Mouse (Mus musculus) forebrain, embryonic 10.5 days (tissue): ENCODE measurements around the gene Nckap5. TPM values are rescaled to one million over a fixed set of nuclear protein-coding genes. Genes with fewer than 3 reads are reported as not detected.

ENCODE experiments used
- DNase-seq: peaks from one replicate; pipeline ENCODE4 v3.0.0-alpha.2; 2017; ENCODE audit warnings: low spot score; ENCODE audit errors: extremely low spot score
- H3K27ac ChIP-seq: fragments of 300-500 bp; sonication (generic); 2 replicates; pipeline ENCODE4 v1.5.1; 2016; ENCODE audit warnings: mild to moderate bottlenecking
- H3K27me3 ChIP-seq: fragments of 300-500 bp; sonication (generic); 2 replicates; pipeline ENCODE4 v1.6.1; 2016; ENCODE audit warnings: mild to moderate bottlenecking; ENCODE audit not compliant: poor library complexity, severe bottlenecking
- H3K36me3 ChIP-seq: fragments of 300-500 bp; sonication (generic); replicated peaks from 2 replicates; pipeline ENCODE4 v1.6.1; 2016; ENCODE audit warnings: mild to moderate bottlenecking, moderate library complexity
- H3K4me1 ChIP-seq: fragments of 300-500 bp; sonication (generic); 2 replicates; pipeline ENCODE4 v1.6.1; 2016
- H3K4me3 ChIP-seq: fragments of 300-500 bp; sonication (generic); 2 replicates; pipeline ENCODE4 v1.5.1; 2016; ENCODE audit warnings: mild to moderate bottlenecking, moderate library complexity
- H3K9me3 ChIP-seq: fragments of 300-500 bp; sonication (generic); 2 replicates; pipeline ENCODE4 v1.6.1; 2016; ENCODE audit warnings: mild to moderate bottlenecking, moderate library complexity
- WGBS: fragments of 180-500 bp; shearing (Covaris S2); methylation state at CpG from one replicate; pipeline ENCODE4 v1.1.7; 2016; 5-methylcytosine and 5-hydroxymethylcytosine counted together
- polyA plus RNA-seq: library from polyadenylated mRNA; unstranded; fragments of >200 nt; fragmentation: Nextera tagmentation; extraction: Ambion mirVana; gene quantifications from 2 replicates; pipeline ENCODE4 v1.2.1, GENCODE M21; 2016

Gene Nckap5
- polyA plus RNA-seq, 1 experiment from 2014 or later = 7.7 TPM

DNA sequence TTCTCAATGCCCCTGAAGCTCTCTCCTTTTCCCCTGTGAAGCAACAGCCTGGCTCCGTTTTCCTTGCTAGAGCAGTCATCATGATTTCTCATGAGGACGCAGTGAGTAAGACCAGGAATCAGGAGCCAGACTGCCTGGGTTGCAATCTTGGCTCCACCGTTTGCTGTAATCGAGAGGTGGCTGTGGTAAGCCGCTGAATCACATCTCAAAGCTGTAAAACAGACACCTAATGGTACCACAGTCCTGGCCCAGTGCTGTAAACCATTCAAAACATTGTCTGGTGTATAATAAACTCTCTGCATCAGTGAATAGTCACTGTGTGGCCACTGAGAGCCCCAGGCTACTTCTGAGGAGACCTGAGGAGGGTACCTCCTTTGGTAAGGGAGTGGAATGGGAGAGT lies 74.9 kb downstream of the Nckap5 start:
- H3K4me3 ChIP-seq = no peak overlapping the region
- 75% methylated on average over 5 of the region's 5 CpGs for WGBS
- peaks cover 12% of the 10 kb centered on the region for H3K4me1 ChIP-seq
- H3K27ac ChIP-seq = no peak overlapping the region
- no peaks in the 10 kb centered on the region for H3K36me3 ChIP-seq
- H3K9me3 ChIP-seq = no peaks in the 10 kb centered on the region
- no peak for DNase-seq
- peaks cover 21% of the 10 kb centered on the region for H3K27me3 ChIP-seq

- peaks cover 11% of the 10 kb centered on the region for H3K27me3 ChIP-seq
- H3K4me3 ChIP-seq = no peak overlapping the region
- no peak for DNase-seq
- H3K36me3 ChIP-seq = no peaks in the 10 kb centered on the region
- no peaks in the 10 kb centered on the region for H3K9me3 ChIP-seq
- no peak overlapping the region for H3K27ac ChIP-seq
- peaks cover 8% of the 10 kb centered on the region for H3K4me1 ChIP-seq
Observed at GRCm38 (mm10) chr1:126753611-126754010, 77.0 kb downstream of the Nckap5 start.

- no peak overlapping the region for H3K4me3 ChIP-seq
- 90% methylated on average over 13 of the region's 13 CpGs for WGBS
- no peak for DNase-seq
- H3K36me3 ChIP-seq = no peaks in the 10 kb centered on the region
- peaks cover 12% of the 10 kb centered on the region for H3K27me3 ChIP-seq
- no peaks in the 10 kb centered on the region for H3K9me3 ChIP-seq
- H3K4me1 ChIP-seq = peaks cover 8% of the 10 kb centered on the region
- H3K27ac ChIP-seq = peak overlapping the region; percentile 25; the same call in 1 of the 2 replicates
Observed at GRCm38 (mm10) chr1:126752247-126753037, 78.2 kb downstream of the Nckap5 start.

DNA sequence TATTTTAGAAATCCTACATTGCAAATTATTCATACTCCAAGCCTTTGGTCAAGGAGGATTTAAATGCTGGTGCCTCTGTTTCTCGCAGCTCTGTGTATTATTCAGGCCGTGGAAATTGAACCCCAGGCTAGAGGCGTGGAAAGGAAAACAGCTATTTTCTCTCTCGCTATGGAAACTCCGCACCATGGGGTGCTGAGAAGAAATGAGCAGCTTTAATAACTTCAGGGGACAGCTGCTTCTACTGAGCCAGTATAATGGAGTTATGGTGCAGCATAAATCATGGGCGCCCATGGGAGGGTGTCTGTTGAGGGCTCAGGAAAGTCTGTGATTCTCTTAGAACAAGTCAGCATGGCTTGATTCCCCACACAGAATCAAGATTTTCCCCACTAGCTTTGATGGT lies 79.5 kb downstream of the Nckap5 start:
- peaks cover 21% of the 10 kb centered on the region for H3K27me3 ChIP-seq
- no peaks in the 10 kb centered on the region for H3K9me3 ChIP-seq
- H3K27ac ChIP-seq = no peak overlapping the region
- H3K4me1 ChIP-seq = peaks cover 15% of the 10 kb centered on the region
- DNase-seq = no peak
- H3K4me3 ChIP-seq = no peak overlapping the region
- 72% methylated on average over 6 of the region's 6 CpGs for WGBS
- H3K36me3 ChIP-seq = no peaks in the 10 kb centered on the region

- Histone ChIP-seq H3K27ac (no peak overlapping the region), H3K4me1 (peaks cover 24% of the 10 kb centered on the region), H3K4me3 (no peak overlapping the region), H3K9me3 (no peaks in the 10 kb centered on the region), H3K27me3 (peaks cover 16% of the 10 kb centered on the region), H3K36me3 (no peaks in the 10 kb centered on the region)
- no peak for DNase-seq
- 95% methylated on average over 3 of the region's 3 CpGs for WGBS
Observed at GRCm38 (mm10) chr1:126750156-126750555, 80.4 kb downstream of the Nckap5 start.

DNA sequence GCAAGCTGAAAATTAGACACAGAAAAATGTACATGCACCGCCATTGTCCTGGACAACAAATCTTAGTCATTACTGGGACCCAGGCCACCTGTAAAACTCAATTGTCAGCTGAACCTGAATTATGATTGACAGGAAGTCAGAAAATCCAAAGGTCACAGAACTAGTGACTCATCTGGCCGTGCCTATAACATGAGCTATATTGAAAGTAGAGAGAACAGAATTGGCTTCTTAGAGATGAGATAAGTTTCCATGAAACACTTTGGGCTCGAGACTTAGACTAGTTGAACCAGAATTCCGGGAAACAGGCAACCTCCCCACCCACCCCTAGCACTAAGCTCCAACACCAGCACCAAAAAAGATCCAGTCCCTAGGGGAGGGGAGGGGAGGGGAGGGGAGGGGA lies 82.7 kb downstream of the Nckap5 start:
- no peaks in the 10 kb centered on the region for H3K36me3 ChIP-seq
- H3K4me3 ChIP-seq = no peak overlapping the region
- H3K27me3 ChIP-seq = peaks cover 29% of the 10 kb centered on the region
- no peak for DNase-seq
- H3K9me3 ChIP-seq = no peaks in the 10 kb centered on the region
- H3K4me1 ChIP-seq = peaks cover 34% of the 10 kb centered on the region
- no peak overlapping the region for H3K27ac ChIP-seq
- WGBS = 87% methylated on average over 4 of the region's 4 CpGs

GRCm38 (mm10) chr1:126745482-126746136 lies 85.0 kb downstream of the Nckap5 start:
- WGBS = 11% methylated on average over 4 of the region's 4 CpGs
- Histone ChIP-seq H3K9me3 (no peaks in the 10 kb centered on the region), H3K27me3 (peaks cover 39% of the 10 kb centered on the region), H3K27ac (peak overlapping the region; percentile 82), H3K36me3 (no peaks in the 10 kb centered on the region), H3K4me3 (no peak overlapping the region), H3K4me1 (peaks cover 26% of the 10 kb centered on the region)
- peak; percentile 48 for DNase-seq

DNA sequence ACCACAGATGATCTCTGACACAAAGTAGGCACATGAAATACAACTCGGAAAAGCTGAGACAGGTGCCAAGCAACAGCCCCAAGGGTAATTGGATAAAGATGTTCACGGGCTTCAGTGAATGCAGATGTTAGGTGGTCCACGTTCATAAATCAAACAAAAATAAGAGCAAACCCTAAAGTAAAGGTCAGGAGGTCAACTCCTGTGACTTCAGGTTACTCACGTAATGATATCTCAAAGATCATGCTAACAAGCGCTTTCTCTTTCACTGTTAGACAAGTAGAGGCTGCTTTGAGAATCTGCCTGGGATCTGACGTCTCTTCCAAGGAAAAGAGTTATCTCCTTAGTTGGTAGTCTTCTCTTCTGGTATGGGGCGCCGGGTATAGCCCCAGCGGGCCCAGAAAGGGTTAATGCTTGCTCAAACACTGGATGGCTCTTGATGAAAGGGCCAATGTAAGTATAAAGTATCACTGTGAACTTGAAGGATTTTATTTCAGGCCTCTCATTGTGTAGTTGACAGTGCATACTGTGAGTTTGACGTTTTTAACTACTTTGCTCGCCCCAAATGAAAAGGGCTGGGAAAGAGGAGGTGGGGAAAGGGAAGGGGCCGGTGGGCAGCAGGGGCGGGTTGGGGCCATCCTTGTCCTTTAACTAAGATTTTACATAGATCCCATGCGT lies 85.8 kb downstream of the Nckap5 start:
- H3K36me3 ChIP-seq = no peaks in the 10 kb centered on the region
- no peak overlapping the region for H3K4me3 ChIP-seq
- DNase-seq = no peak
- H3K4me1 ChIP-seq = peaks cover 26% of the 10 kb centered on the region
- H3K27me3 ChIP-seq = peaks cover 45% of the 10 kb centered on the region
- H3K27ac ChIP-seq = peak overlapping the region; percentile 82
- 62% methylated on average over 14 of the region's 14 CpGs for WGBS
- no peaks in the 10 kb centered on the region for H3K9me3 ChIP-seq

DNA sequence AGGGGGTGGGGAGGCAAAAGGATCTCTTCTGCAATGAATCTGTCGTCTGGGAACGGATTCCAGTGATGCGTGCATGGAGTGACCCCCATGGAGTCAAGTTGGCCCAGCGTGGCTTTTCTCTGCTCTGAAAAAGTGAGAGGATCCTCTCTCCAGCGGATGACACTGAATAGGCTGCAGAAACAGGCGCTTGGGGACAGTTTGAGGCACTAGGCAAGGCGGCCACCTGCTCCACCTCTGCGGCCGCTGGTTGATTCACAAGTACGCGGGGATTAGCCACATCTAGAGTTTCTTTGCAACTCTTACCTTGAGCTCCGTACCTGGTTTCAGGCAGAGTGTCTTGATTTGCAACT lies 92.3 kb downstream of the Nckap5 start:
- DNase-seq = no peak
- Histone ChIP-seq H3K4me1 (peaks cover 39% of the 10 kb centered on the region), H3K27ac (peak overlapping the region; percentile 85)

DNA sequence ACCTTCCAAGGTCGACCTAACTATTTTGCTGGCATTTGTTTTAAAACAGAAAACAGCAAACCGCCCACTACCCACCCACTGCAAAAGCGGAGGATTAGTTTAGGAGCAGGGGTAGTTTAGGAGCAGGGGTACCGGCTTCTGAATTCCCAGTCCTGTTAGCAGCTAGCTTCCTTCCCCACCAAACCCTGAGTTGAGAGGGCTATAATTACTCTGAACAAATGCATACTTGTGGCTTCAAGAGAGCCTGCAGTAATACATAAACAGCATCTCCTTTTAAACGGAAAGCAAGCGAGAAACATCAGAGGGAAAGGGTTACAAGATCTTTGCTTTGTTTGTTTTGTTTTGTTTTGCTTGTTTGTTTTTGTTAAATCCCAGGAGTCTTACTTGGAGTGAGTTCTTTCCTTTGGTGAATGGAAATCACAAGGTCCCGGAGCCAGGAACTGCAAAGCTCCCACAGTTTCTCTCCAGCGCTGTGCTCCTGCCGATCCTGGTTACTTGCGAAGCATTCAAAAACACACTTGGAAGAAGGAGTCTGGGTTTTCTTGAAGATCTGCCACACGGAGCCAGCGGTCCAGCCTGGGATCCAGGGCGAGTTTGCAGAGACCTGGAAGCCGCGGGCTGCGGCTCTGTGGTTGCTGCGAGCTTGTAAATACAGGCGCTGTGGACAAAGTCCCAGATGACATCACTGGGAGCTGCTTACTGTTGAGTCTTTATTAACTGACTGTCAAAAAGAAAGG lies 92.9 kb downstream of the Nckap5 start:
- H3K4me3 ChIP-seq = peak overlapping the region; percentile 55
- H3K9me3 ChIP-seq = no peaks in the 10 kb centered on the region
- no peaks in the 10 kb centered on the region for H3K36me3 ChIP-seq
- H3K27ac ChIP-seq = peak overlapping the region; percentile 85
- H3K4me1 ChIP-seq = peaks cover 39% of the 10 kb centered on the region
- H3K27me3 ChIP-seq = peaks cover 52% of the 10 kb centered on the region
- 7% methylated on average over 18 of the region's 18 CpGs for WGBS
- DNase-seq = peak; percentile 46

More for the DNA sequence above, 92.3 kb downstream of the Nckap5 start:
- Histone ChIP-seq H3K36me3 (no peaks in the 10 kb centered on the region), H3K27me3 (peaks cover 57% of the 10 kb centered on the region), H3K9me3 (no peaks in the 10 kb centered on the region), H3K4me3 (peak overlapping the region; percentile 55)
- 4% methylated on average over 12 of the region's 12 CpGs for WGBS

- H3K36me3 ChIP-seq = no peaks in the 10 kb centered on the region
- H3K4me1 ChIP-seq = peaks cover 27% of the 10 kb centered on the region
- H3K27ac ChIP-seq = no peak overlapping the region
Observed at GRCm38 (mm10) chr1:126731691-126732090, 98.9 kb downstream of the Nckap5 start.

DNA sequence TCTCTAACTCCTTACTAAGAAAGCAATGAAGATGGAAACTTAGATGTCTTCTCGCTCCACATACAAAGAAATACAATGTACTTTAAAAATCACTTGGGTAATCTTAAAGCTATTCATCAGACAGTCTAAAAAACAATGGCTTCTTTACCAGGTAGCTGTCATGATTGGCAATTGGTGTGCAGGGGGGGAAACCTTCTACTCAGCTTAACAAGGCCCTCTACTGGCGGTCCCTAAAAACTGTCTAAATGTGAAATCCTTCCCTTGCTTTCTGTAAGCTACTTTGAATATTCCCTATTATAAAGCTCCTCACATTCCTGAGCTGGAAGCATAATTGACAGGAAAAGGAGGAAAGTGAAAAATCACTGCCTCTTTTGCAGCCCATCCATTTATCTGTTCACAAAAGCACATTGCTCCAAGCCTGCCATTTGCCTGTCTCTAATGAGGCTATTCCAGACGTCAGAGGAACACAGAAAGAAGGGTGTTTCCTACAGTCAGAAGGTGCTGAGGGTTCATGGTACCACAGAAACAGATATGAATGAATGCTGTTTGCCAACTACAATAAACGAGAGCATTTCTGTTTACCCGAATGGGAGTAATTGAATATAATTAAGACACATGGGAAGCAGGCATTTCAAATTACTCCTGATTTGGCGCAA lies 104.1 kb downstream of the Nckap5 start:
- H3K4me3 ChIP-seq = no peak overlapping the region
- H3K27me3 ChIP-seq = no peaks in the 10 kb centered on the region
- 61% methylated on average over 6 of the region's 6 CpGs for WGBS
- no peak overlapping the region for H3K27ac ChIP-seq
- DNase-seq = no peak
- no peaks in the 10 kb centered on the region for H3K9me3 ChIP-seq
- H3K36me3 ChIP-seq = no peaks in the 10 kb centered on the region
- peaks cover 23% of the 10 kb centered on the region for H3K4me1 ChIP-seq

More at GRCm38 (mm10) chr1:126731691-126732090, 98.9 kb downstream of the Nckap5 start:
- DNase-seq = no peak
- H3K27me3 ChIP-seq = peaks cover 11% of the 10 kb centered on the region
- H3K9me3 ChIP-seq = no peaks in the 10 kb centered on the region
- no peak overlapping the region for H3K4me3 ChIP-seq
